Mouse (Mus musculus) NIH3T3 (cell line): ENCODE measurements at regions not wholly inside any gene's neighbourhood (a gene's known extent, or its start where the extent isn't known, plus 50 kb on each side); places are given as distances from the start of the nearest gene placed in this dataset.

Experiments
- DNase-seq: peaks from one replicate; pipeline ENCODE4 v3.0.0-alpha.2; 2012; ENCODE audit warnings: low read depth

GRCm38 (mm10) chr6:93026068-93027022 is 83.1 kb upstream of the Adamts9 start:
- DNase-seq: peak; percentile 59

DNA sequence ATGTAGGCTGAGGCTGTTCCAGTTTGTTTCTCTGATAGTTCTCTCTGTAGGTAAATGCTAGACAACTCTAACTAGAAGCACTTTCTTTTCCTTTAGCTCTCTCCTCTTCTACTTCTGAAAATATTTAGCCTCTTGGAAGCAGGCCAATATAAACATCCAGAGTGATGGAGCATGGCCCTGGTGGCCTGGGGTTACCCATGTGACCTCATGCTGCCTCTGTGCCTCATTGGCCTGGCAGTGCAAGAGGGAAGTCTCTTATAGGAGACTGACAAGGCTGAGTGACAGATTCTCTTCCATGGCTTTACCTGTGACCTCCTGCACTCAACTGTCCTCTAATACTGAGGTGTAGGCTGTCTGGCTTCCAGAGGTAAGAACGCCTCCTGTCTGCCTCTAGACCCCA is 71.2 kb upstream of the Adamts9 start:
- DNase-seq: no peak

DNA sequence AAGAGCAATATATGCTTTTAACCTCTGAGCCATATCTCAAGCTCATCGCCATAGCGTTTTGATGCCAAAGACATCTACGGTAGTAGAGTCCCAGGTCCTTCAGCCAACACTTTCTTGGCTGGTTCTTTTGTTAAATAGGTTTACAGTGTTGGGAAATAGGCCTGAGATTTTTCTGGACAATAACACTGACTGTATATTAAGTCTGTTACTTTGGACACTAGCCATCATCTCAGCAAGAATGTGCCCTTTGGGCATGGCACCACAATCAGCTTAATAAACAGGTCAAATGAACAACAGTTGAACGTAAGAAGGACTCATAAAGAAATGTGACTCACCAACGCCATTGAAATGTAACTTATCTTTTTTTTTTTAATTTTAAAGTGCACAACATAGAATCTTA is 68.6 kb upstream of the Adamts9 start:
- peak; percentile 16 for DNase-seq

- peak; percentile 33 for DNase-seq
These were observed 61.4 kb upstream of the Adamts9 start for GRCm38 (mm10) chr6:93004587-93005240.

GRCm38 (mm10) chr6:93003812-93004211 is 60.5 kb upstream of the Adamts9 start:
- DNase-seq: no peak

DNA sequence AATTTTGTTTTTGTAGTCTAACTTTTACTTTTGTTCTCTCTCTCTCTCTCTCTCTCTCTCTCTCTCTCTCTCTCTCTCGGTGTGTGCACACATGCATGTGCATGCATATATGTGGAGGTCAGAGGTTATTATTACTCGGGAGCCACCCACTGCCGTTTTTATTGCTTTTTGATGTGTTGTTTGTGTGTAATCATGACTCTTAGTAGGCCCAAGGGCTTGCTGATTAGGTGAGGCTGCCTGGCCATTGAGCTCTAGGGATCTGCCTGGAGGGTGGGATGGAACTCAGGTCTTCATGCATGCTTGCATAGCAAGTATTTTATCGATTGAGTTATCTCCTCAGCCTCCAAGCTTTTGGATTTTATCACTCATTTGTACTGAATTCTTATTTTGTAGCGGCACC is 50.4 kb upstream of the Adamts9 start:
- no peak for DNase-seq
